Mouse (Mus musculus) cerebellum, adult 2 months (tissue): Measurements from ENCODE around the gene Il3ra. TPM values are rescaled to one million over a fixed set of nuclear protein-coding genes. Genes with fewer than 3 reads are reported as not detected.

ENCODE experiments used
- DNase-seq, 2 experiments: peaks; one replicate each; pipeline ENCODE4 v3.0.0; 2021
- H3K27ac ChIP-seq: fragments of 200-500 bp; 2 replicates; pipeline ENCODE4 v1.5.1; 2012; ENCODE audit warnings: low read length, control low read depth, inconsistent platforms; ENCODE audit not compliant: insufficient read depth
- H3K27me3 ChIP-seq: fragments of 200-500 bp; 2 replicates; pipeline ENCODE4 v1.6.1; 2012; ENCODE audit warnings: inconsistent platforms, mild to moderate bottlenecking, low read length, moderate library complexity; ENCODE audit not compliant: control insufficient read depth, insufficient read depth
- H3K4me1 ChIP-seq: fragments of 200-500 bp; 2 replicates; pipeline ENCODE4 v1.6.1; 2011; ENCODE audit warnings: low read length; ENCODE audit not compliant: control insufficient read depth, insufficient read depth
- H3K4me3 ChIP-seq: fragments of 200-500 bp; replicated peaks from 2 replicates; pipeline ENCODE3; 2011; ENCODE audit warnings: mild to moderate bottlenecking, low read depth, low read length, control low read depth; ENCODE audit not compliant: insufficient read depth
- CTCF ChIP-seq: fragments of 200-500 bp; IDR thresholded peaks from 2 replicates; pipeline ENCODE4 v1.5.1; 2011; ENCODE audit warnings: low read depth, mild to moderate bottlenecking, control low read depth, low read length, moderate library complexity, borderline replicate concordance; ENCODE audit not compliant: insufficient read depth
- POLR2A ChIP-seq: fragments of 200-500 bp; IDR thresholded peaks from 2 replicates; pipeline ENCODE4 v1.6.1; 2011; ENCODE audit warnings: low read length, control low read depth, borderline replicate concordance; ENCODE audit not compliant: insufficient read depth
- WGBS: fragments of 180-500 bp; shearing (Covaris S2); methylation state at CpG from one replicate; pipeline ENCODE4 v1.1.7; 2018; 5-methylcytosine and 5-hydroxymethylcytosine counted together
- polyA plus RNA-seq: library from polyadenylated mRNA; depleted of rRNA; stranded (reverse); fragments of >200 nt; gene quantifications from 2 replicates; pipeline ENCODE4 v1.2.3, GENCODE M21; 2012; rRNA removed

The Il3ra gene
- polyA plus RNA-seq, 1 experiment, result 4.2 TPM

DNA sequence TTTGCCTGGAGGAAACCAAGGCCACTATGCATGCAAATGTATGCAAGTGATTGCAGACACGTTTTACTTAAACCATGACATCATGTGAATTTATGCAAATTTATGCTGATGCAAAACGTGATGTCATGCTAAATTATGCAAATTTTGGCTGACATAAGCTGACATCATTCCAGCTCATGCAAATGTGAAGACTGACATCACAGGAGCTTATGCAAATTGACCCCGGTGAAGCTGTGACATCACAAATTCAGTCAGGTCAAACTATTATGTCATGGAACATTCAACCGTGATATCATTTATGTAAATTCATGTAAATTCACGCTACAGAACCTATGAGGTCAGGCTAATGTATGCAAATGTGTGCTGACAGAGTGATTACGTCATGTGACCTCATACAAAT lies 6.5 kb downstream of the Il3ra start:
- Histone ChIP-seq H3K4me3 (no peak overlapping the region), H3K27ac (no peak overlapping the region), H3K27me3 (no peaks in the 10 kb centered on the region), H3K4me1 (no peaks in the 10 kb centered on the region)
- DNase-seq, result no peak
- TF ChIP-seq POLR2A (no peak), CTCF (no peak)
- 60% methylated on average over 6 of the region's 6 CpGs for WGBS

- H3K4me1 ChIP-seq, result no peaks in the 10 kb centered on the region
- H3K4me3 ChIP-seq, result no peak overlapping the region
- TF ChIP-seq POLR2A (no peak), CTCF (no peak)
- H3K27me3 ChIP-seq, result no peaks in the 10 kb centered on the region
- no peak for DNase-seq
- H3K27ac ChIP-seq, result no peak overlapping the region
- 71% methylated on average over 7 of the region's 7 CpGs for WGBS
Measured at GRCm38 (mm10) chr14:14353081-14353732, 7.1 kb downstream of the Il3ra start.

- Histone ChIP-seq H3K27ac (no peak overlapping the region), H3K4me3 (no peak overlapping the region), H3K27me3 (no peaks in the 10 kb centered on the region), H3K4me1 (no peaks in the 10 kb centered on the region)
- TF ChIP-seq CTCF (no peak), POLR2A (no peak)
- no peak for DNase-seq
- WGBS, result 39% methylated on average over 8 of the region's 8 CpGs
Measured at GRCm38 (mm10) chr14:14353740-14354510, 7.8 kb downstream of the Il3ra start.

DNA sequence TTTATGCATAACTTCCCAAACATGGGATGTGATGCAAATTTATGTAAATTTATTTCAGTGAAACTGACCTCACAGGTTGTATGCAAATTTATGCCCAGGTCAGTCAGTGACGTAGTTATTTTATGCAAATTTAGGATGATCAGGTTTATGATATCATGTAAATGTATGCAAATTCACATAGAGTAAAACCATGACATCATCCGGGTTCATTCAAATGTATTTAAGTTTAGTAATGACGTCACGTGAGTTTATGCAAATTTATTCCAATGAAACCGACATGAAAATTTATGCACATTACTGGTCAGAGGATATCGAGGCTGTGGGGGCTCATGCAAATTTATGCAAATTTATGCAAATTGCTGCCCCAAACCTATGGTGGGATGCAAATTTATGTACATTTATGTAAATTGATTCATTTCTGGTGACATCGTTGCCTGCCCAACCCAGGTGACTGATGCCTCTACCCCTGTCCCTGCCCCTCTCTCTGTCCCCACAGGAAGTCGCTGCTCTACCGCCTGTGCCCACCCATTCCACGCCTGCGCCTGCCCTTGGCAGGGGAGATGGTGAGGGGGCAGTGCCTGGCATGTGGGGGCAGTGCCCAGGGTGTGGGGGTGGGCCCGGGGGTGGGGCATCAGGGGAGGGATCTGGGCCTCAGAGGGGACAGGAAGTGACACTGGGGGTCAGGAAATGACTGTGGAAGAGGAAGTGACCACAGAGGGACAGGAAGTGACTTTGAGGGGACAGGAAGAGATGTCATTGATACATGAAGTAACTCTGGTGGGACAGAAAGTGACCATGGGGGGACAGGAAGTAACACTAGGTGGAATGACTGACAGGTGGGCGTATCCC lies 8.7 kb downstream of the Il3ra start:
- Histone ChIP-seq H3K27me3 (no peaks in the 10 kb centered on the region), H3K4me1 (no peaks in the 10 kb centered on the region), H3K4me3 (no peak overlapping the region), H3K27ac (no peak overlapping the region)
- no peak for DNase-seq
- 41% methylated on average over 13 of the region's 13 CpGs for WGBS
- TF ChIP-seq CTCF (no peak), POLR2A (no peak)

DNA sequence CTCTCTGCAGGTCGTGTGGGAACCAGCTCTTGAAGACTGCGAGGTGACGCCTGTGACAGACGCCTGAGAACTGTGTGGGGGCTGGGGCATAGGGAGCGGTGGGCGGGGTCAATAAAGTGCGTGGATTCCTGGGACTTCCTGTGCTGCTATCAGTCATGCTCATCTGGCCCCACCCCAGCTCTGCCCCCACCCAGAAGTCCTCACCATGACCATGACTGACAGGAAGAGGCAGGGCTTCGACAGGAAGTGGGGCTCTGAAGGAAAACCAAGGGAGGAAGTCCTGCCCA lies 9.2 kb downstream of the Il3ra start:
- H3K27me3 ChIP-seq, result no peaks in the 10 kb centered on the region
- TF ChIP-seq POLR2A (no peak), CTCF (no peak)
- 87% methylated on average over 8 of the region's 8 CpGs for WGBS
- no peak overlapping the region for H3K4me3 ChIP-seq
- H3K27ac ChIP-seq, result no peak overlapping the region
- H3K4me1 ChIP-seq, result no peaks in the 10 kb centered on the region
- no peak for DNase-seq

GRCm38 (mm10) chr14:14395535-14395934 lies 49.5 kb downstream of the Il3ra start:
- no peaks in the 10 kb centered on the region for H3K27me3 ChIP-seq
- WGBS, result 89% methylated on average over 1 of the region's 1 CpGs
- no peak overlapping the region for H3K27ac ChIP-seq
- no peaks in the 10 kb centered on the region for H3K4me1 ChIP-seq
- TF ChIP-seq CTCF (no peak), POLR2A (no peak)
- no peak overlapping the region for H3K4me3 ChIP-seq
- DNase-seq, result no peak

DNA sequence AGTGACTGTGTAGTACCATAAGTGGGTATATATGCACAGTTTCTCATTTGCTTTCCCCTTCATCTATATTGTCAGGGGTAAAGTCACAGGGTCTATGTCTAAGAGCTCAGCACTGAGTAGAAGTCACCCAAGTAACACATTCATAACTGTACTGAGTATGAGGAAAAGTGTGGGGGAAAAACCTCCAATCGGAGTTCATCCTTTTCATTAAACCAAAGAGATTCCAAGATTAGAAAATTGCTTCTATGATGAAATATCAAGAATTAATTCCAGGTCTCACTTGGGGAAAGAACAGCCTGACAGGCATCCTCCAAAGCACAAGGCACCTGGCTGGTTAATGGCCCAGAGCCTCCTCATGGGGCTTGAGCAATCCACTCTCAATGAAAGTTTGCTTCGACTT lies 54.9 kb downstream of the Il3ra start, which contains the start of gene Olfr721-ps1:
Gene Olfr721-ps1, plus strand, starts transcription at position 301 of the 400 bp plus-strand sequence.
- Histone ChIP-seq H3K27me3 (no peaks in the 10 kb centered on the region), H3K27ac (no peak within 1 kb of the TSS), H3K4me1 (no peaks in the 10 kb centered on the region), H3K4me3 (no peak within 1 kb of the TSS)
- DNase-seq, result no peak
- 83% methylated on average over 2 of the region's 2 CpGs for WGBS
- TF ChIP-seq POLR2A (no peak), CTCF (no peak)

Other genes starting within 250 kb of the Il3ra start
- 98.8 and 102 TPM in 2 replicates for gene Psmd6, start 225.3 kb upstream of the Il3ra start, polyA plus RNA-seq
- not detected in 2 replicates for gene Olfr720, start 159.4 kb upstream of the Il3ra start, polyA plus RNA-seq
- 0.26 and 0.73 TPM in 2 replicates for gene Olfr31, start 23.4 kb upstream of the Il3ra start, polyA plus RNA-seq
- gene Olfr721-ps1, start 55.0 kb downstream of the Il3ra start, polyA plus RNA-seq, result not detected in 2 replicates